Mouse (Mus musculus) Muller cell, postnatal 12 days (primary cell): Measurements from ENCODE around the gene Wsb1.

Source experiments
- DNase-seq: peaks from one replicate; pipeline ENCODE4 v3.0.0-alpha.2; 2015; ENCODE audit errors: inconsistent ontology term

The Wsb1 gene

GRCm38 (mm10) chr11:79217133-79217532 is 37.3 kb downstream of the Wsb1 start:
- no peak for DNase-seq

DNA sequence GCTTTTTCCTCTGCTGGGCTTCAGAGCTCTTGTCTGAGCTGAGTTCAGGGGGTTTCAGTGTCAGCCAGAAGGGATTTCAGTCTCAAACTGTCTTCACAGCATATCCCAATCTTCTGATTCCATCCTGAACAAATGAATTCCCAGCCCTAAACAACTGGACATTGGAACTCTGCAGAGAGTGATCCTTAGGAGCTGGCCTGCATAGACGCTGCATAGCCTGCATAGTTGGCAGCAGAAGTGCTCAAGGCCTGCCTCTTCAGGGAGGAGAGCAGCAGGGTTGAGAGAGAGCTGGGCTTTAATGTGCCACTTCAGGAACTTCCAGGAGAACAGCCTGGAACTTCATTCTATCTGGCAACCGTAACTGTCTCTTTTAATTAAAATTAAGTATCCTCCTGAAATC is 38.9 kb downstream of the Wsb1 start:
- DNase-seq = peak; percentile 51

DNA sequence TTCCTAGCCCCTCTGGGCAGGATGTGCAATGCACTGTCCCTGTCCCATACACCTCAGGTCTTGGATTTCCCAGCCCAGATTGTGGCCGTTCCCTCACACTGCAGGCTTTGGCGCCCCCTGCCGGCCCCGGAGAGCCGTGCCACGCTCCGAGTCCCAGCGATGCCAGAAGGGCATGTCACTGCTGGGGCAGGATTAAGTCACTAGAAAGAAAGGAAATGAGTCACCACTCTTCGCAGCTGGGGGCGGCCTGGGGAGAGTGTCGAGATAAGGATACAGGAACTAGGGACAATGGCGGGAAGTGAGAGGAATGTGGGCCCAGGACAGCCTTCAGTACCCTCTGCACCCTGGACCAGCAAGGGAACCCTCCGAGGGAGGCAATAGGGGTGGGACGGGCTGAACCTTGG is 40.5 kb downstream of the Wsb1 start:
- peak; percentile 95 for DNase-seq

GRCm38 (mm10) chr11:79209882-79210471 is 44.5 kb downstream of the Wsb1 start:
- no peak for DNase-seq

GRCm38 (mm10) chr11:79209113-79209512 is 45.4 kb downstream of the Wsb1 start:
- DNase-seq = no peak

DNA sequence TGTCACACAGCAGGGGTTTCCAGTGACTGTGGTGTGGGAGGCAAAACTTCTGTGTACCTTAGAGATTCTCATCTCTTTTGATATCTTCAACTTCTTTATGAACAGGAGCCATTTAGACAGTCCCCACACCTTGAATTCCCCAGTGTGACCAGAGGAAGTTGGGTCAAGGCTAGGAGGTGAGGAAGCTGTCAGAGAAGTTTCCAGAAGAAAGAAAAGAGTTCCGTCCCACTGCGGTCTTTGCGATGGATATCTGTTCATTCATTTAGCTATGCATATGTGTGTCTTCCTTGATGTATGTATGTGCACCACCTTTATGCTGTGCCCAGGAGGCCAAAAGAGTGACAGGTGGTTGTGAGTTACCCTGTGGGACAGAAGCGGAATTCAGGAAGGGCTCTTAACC is 46.0 kb downstream of the Wsb1 start:
- DNase-seq = no peak

- DNase-seq = no peak
These were observed 46.8 kb downstream of the Wsb1 start for GRCm38 (mm10) chr11:79207691-79208090.

DNA sequence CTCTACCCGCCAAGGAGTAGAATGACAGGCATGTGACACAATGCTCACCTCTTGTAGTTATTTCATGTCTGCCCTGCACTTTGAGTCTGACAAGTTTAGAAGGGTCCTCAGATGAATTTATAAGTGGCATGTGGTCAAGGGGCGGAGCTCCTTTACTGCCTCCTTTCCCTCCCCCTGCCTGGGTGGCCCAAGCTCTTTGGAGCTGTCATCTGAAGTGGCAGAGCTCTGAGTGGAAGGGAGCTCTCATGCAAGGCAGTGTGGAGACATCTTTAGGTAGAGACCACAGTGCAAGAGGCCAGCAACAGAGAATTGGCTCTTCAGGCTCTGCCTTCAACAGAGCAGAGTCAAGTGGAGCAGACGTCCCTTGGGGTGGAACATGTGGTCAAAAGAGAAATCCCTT is 50.0 kb downstream of the Wsb1 start:
- no peak for DNase-seq

DNA sequence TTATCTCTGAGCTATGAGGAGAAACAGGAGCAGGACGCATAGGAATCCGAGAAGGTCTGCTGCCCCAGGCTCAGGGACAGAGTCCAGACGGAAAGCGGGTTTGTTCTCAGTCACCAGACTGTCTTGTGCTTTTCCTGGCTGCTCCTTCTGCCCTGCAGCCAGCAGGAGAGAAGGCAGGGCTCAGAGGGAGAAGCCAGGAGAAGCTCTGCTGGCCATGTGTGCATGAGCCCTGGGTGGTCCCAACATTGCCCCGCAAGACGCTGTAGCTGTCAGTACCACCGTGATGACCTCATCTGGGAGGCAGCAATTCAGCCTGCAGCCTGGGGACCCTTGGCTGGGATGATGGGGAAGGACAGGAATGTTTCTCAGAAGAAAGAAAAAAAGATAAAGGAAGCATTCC is 54.0 kb downstream of the Wsb1 start:
- peak; percentile 67 for DNase-seq

DNA sequence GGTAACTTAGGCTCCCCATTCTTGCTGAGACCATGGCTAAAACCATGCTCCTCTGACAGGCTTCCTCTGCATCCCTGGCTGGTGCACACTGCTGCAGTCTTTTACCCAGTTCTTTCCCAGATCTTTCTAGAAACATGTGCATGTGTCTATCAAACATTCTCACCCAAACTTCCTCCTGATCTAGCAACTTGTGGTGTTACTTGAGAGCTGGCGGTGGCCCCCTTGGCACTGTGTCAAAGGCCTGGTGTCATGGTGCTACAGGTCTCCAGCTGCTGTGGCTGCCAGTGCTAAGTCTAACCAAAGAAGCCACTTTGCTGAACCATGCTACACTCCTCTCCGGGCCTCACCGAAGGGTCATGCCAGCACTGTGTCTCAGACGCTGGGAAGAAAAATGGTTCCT is 55.9 kb downstream of the Wsb1 start:
- no peak for DNase-seq

- no peak for DNase-seq
These were observed 56.6 kb downstream of the Wsb1 start for GRCm38 (mm10) chr11:79197846-79198235.

GRCm38 (mm10) chr11:79196876-79197845 is 57.3 kb downstream of the Wsb1 start:
- DNase-seq = peak; percentile 88

DNA sequence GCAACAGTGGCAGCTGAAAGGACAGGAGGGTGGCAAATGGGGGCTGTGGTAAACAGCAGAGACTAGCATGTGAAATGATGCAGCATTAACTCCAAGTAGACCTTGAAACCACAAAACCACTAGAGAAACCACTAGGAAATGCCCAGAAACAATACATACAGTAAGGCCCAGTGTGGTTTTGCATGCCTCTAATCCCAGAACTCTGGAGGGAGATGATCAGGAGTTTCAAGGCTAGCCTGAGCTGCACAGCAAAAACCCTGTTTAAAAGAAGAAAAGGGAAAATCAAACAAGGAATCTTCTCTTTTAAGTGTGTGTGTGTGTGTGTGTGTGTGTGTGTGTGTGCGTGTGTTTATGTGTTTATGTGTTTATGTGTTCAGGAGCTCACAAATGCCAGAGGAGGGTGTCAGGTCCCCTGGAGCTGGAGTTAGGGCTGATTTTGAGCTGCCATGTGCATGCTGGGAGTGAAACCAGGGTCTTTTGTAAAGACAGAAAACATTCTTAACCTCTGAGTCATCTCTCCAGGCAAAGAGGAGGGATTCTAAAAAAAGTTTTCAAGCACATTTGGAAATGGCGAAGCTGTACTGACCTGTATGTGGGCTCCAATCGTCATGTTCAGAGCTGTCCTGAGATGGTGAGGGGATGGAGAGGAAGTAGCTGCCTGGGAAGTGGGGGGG is 58.1 kb downstream of the Wsb1 start:
- DNase-seq = peak; percentile 90

DNA sequence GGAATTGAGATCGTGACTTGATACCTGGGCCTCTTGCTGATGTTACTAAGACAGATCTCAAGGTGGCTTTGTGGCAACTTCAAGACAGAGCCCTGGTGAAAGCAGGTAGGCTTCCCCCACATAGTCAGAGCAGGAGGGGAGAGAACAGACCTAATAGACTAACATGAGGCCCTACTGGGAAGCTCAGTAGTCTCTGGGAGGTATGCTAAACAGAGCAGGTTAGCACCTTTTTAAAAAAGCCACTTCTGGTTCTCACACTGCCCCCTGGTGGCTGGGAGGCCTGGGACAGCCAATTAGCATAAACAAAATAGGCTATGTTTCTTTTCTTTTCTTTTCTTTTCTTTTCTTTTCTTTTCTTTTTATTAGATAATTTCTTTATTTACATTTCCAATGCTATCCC is 62.3 kb downstream of the Wsb1 start:
- no peak for DNase-seq

DNA sequence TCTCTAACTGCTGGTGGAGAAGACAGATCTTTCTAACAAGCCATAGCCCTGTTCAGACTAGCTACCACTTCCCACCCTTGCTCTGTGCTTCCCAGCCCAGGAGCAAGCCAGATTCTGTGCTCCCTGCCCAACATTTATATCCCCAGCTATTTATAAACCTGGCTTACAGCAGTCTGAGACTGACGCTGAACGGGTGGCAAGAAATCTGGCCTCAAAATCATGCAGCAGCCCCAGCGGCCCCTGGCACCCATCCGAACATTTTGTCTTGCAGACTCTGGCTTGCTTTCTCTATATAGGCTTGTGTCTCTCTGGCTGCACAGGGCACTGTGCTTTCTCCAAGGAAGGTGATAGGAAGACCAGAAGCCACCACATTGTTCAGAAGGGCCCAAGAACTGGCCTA is 63.3 kb downstream of the Wsb1 start:
- no peak for DNase-seq

DNA sequence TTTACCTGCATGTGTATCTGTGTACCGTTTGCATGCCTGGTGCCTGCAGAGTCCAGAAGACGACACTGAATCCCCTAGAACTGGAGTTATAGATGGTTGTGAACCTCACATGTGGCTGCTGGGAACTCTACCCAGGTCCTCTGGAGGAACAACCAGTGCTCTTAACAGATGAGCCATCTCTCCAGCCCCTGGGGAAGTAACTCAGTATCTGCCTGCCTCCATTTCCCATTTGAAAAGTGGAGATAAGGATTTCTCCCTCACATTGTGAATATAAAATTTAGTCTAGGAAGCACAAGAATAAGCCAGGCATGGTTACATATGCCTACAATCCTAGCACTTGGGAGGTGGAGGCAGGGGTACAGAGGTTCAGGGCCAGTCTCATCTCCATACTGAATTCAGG is 64.2 kb downstream of the Wsb1 start:
- no peak for DNase-seq
